17 mouse cellular contexts compared by ENCODE assay signal in genomic region chr7:83742690-83743089, GRCm38 (mm10). TPM values are rescaled to one million over a fixed set of nuclear protein-coding genes. Genes with fewer than 3 reads are reported as not detected.
"Had no signal": no experiment of that assay in that cellular context is flagged by ENCODE, and none has a peak within 500 bp of the region (broad histone marks: within the 10 kb centered on the region; RNA-seq: fewer than 3 reads in every experiment).

No protein-coding gene starts in this region.

- H3K4me1 ChIP-seq: liver, embryonic 15.5 days had no signal

- H3K9me3 ChIP-seq: limb, embryonic 15.5 days; liver, embryonic 15.5 days; midbrain, embryonic 12.5 days; stomach, embryonic 15.5 days had no signal

- H3K9ac ChIP-seq: limb, embryonic 15.5 days; liver, embryonic 15.5 days; lung, embryonic 14.5 days; midbrain, embryonic 12.5 days; stomach, embryonic 15.5 days had no signal

- H3K27ac ChIP-seq: kidney, postnatal 0 days; limb, embryonic 15.5 days; liver, embryonic 15.5 days; macrophage; midbrain, embryonic 12.5 days; stomach, embryonic 15.5 days had no signal

- ATAC-seq: midbrain, embryonic 16.5 days had no signal

- H3K36me3 ChIP-seq: limb, embryonic 15.5 days; liver, embryonic 15.5 days; midbrain, embryonic 12.5 days; stomach, embryonic 15.5 days had no signal

- DNase-seq: kidney, adult 9 months; kidney, postnatal 36 days; layer of hippocampus, adult 9-11 months; layer of hippocampus, postnatal 36 days; lung, embryonic 14.5 days; lung, postnatal 14 days; right cerebral cortex, postnatal 14 days; thymus, adult 2 months; thymus, postnatal 25 days had no signal

- H3K4me3 ChIP-seq: limb, embryonic 15.5 days; liver, embryonic 15.5 days; midbrain, embryonic 12.5 days; stomach, embryonic 15.5 days had no signal

- H3K27me3 ChIP-seq: limb, embryonic 15.5 days; liver, embryonic 15.5 days; midbrain, embryonic 12.5 days; stomach, embryonic 15.5 days had no signal

- H3K4me2 ChIP-seq: liver, embryonic 15.5 days; lung, embryonic 14.5 days; midbrain, embryonic 12.5 days; stomach, embryonic 15.5 days had no signal

RNA-seq across cellular contexts. Expression of gene Cfap161, which starts 52.0 kb away (rescaled TPM):
- polyA plus RNA-seq: liver, embryonic 15.5 days; midbrain, embryonic 12.5 days; spleen, adult 2 months had no signal
